Mouse (Mus musculus): ENCODE data around the gene Tmem80. TPM values are rescaled to one million over a fixed set of nuclear protein-coding genes. Genes with fewer than 3 reads are reported as not detected.

Tmem80 gene
- total RNA-seq, 2 experiments from 2014 or later, result 32.9 to 33.7 TPM

- no peak for DNase-seq (ENCODE audit: low spot score in 2 of 2)
- Histone ChIP-seq H3K4me3 (no peak overlapping the region), H3K27ac (no peak overlapping the region)
- no peak for TF ChIP-seq CTCF (conservative IDR thresholded peaks at IDR 0.05)
Measured at GRCm38 (mm10) chr7:141351061-141351460, 23.5 kb downstream of the Tmem80 start.

- no peak overlapping the region for H3K4me3 ChIP-seq
- no peak for DNase-seq (ENCODE audit: low spot score in 2 of 2)
- TF ChIP-seq CTCF (conservative IDR thresholded peaks at IDR 0.05), result no peak
- no peak overlapping the region; the same call in 1 of the 2 replicates for H3K27ac ChIP-seq
Measured at GRCm38 (mm10) chr7:141355051-141355450, 27.5 kb downstream of the Tmem80 start.

- H3K4me3 ChIP-seq, result no peak overlapping the region
- peak; percentile 20 to 37 for DNase-seq (ENCODE audit: low spot score in 2 of 2)
- H3K27ac ChIP-seq, result no peak overlapping the region; the same call in 1 of the 2 replicates
- TF ChIP-seq CTCF (conservative IDR thresholded peaks at IDR 0.05), result peak; percentile 76
Measured at GRCm38 (mm10) chr7:141355626-141356326, 28.2 kb downstream of the Tmem80 start.

DNA sequence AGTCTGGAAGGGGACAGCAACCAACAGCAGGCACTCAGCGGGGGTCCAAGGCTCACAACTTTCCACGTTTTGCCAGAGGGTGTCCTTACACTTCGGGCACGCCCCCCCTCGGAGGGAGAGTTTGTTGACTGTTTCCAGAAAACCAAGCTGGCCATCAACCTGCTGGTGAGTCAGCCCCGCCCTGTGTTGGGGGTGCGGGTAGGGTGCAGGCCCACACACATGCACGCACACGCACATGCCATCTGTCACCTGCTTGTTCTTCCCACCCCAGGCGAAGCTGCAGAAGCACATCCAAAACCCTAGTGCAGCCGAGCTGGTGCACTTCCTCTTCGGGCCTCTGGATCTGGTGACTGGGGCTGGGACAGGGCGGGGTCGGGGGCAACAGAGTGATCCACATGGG, 29.4 kb downstream of the Tmem80 start:
- Histone ChIP-seq H3K27ac (no peak overlapping the region), H3K4me3 (no peak overlapping the region)
- no peak for TF ChIP-seq CTCF (conservative IDR thresholded peaks at IDR 0.05)
- peak; percentile 33 to 37 for DNase-seq (ENCODE audit: low spot score in 2 of 2)

DNA sequence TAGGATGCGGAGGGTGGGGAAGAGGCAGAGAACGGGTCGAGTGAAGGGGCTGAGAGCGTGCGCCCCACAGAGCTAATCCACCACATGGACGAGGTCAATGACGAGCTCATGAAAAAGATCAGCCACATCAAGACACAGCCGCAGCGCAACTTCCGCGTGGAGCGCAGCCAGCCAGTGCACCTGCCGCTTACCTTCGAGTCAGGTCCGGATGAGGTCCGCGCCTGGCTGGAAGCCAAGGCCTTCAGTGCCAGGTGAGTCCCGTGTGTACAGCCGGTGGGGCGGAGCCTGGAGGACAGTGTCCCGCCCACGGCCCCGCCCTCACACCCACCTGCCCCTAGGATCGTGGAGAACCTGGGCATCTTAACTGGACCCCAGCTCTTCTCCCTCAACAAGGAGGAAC, 34.0 kb downstream of the Tmem80 start:
- DNase-seq (ENCODE audit: low spot score in 2 of 2), result no peak
- TF ChIP-seq CTCF (conservative IDR thresholded peaks at IDR 0.05), result no peak
- Histone ChIP-seq H3K27ac (no peak overlapping the region), H3K4me3 (no peak overlapping the region)

DNA sequence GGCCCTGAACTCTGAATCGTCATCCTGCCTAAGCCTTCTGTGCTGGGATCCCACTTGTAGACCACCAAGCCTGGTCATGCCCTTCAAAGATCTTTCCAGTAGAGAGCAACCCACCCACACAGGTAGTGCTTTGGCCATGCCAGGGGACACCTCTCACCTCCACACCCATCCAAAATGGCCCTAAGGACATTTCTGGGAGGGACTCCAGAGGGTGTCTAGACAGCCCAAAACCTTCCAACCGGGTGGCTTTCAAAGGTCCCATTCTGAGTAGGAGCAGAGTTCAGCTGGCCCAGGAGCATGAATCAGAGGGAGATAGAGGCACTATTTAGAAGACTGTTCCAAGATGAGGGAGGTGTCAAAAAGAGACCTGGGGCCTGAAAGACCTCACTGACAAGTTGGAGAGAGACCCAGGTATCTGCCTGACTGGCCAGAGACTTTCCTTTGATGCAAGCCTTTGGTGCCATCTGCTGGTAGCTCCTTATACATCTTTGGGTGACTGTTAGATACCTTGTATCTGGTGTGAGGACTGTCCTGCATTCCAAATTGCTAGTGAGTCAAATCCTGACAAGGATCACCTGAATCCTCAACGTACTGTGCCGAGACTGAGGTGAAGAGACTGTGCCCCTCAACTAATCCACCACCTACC, 35.7 kb downstream of the Tmem80 start:
- Histone ChIP-seq H3K4me3 (no peak overlapping the region), H3K27ac (peak overlapping the region; percentile 79)
- DNase-seq (ENCODE audit: low spot score in 2 of 2), result peak; percentile 72 to 83
- TF ChIP-seq CTCF (conservative IDR thresholded peaks at IDR 0.05), result peak; percentile 90

DNA sequence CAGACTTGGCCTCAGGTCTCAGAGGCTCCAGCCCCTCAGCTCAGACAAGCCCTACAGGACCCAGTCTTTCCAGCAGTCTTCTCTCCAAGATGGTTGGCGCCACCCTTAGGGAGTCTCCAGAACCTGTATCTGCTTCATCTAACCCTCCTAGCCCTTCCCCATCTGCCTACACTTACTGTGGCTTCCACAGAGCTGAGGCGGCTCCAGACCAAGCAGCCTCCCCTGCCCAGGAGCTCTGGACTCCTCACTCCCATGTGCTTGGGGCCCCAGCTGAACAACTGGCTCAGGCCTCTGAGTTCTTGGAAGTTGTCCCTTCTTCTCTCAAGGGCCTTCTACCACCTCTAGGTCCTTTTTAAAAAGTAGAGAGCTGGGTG, 36.2 kb downstream of the Tmem80 start:
- no peak for TF ChIP-seq CTCF (conservative IDR thresholded peaks at IDR 0.05)
- 0 out of 2 replicates have a peak overlapping the region, but pooled peaks have one; percentile 2 for H3K4me3 ChIP-seq
- DNase-seq (ENCODE audit: low spot score in 2 of 2), result no peak
- H3K27ac ChIP-seq, result peak overlapping the region; percentile 79

GRCm38 (mm10) chr7:141364349-141365048, 37.0 kb downstream of the Tmem80 start:
- TF ChIP-seq CTCF (conservative IDR thresholded peaks at IDR 0.05), result no peak
- Histone ChIP-seq H3K4me3 (peak overlapping the region; percentile 10), H3K27ac (peak overlapping the region; percentile 79)
- no peak for DNase-seq (ENCODE audit: low spot score in 2 of 2)

DNA sequence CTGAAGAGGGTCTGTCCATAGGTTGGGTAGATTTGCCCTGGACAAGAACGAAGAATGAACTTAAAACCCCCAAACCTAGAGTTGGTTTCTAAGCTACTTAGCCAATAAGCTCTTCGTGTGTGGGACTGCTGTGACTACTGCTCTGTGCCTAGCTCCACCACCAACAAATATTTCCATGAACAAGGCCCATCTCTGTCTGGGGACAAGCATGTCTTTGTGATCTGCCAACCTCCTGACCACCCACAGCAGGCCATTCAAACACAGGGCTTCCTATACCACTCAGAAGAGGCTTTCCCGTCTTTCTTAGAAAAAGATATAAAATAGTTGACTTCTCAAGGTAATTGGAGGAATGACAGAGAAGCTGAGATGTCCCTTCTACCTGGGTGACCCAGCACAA, 37.5 kb downstream of the Tmem80 start:
- peak overlapping the region; percentile 80 for H3K27ac ChIP-seq
- no peak for TF ChIP-seq CTCF (conservative IDR thresholded peaks at IDR 0.05)
- H3K4me3 ChIP-seq, result peak overlapping the region; percentile 10; the same call in 1 of the 2 replicates
- DNase-seq (ENCODE audit: low spot score in 2 of 2), result no peak

GRCm38 (mm10) chr7:141367358-141367757, 39.8 kb downstream of the Tmem80 start:
- H3K4me3 ChIP-seq, result no peak overlapping the region
- no peak overlapping the region for H3K27ac ChIP-seq
- no peak for TF ChIP-seq CTCF (conservative IDR thresholded peaks at IDR 0.05)
- DNase-seq (ENCODE audit: low spot score in 2 of 2), result no peak

DNA sequence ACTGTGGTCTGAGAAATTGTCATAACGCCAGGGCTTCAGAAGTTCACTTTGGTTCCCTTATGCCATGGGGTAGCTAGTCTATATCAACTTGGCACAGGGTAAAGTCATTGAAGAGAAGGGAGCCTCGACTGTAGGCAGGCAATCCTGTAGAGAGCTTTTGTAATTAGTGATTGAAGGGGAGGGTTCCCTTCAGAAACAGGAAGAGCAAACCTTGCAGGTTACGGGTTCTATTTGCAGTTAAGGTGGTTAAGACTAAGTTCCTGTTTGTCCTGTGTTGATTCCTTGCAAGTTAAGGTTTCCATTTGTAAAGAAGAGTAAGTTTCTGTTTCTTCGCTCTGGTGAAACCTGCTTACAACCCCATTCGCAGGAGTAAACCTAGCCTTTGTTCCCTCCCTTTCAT, 42.4 kb downstream of the Tmem80 start:
- no peak overlapping the region for H3K27ac ChIP-seq
- no peak overlapping the region for H3K4me3 ChIP-seq
- DNase-seq (ENCODE audit: low spot score in 2 of 2), result no peak
- TF ChIP-seq CTCF (conservative IDR thresholded peaks at IDR 0.05), result no peak

GRCm38 (mm10) chr7:141371942-141372595, 44.5 kb downstream of the Tmem80 start:
- no peak overlapping the region for H3K4me3 ChIP-seq
- H3K27ac ChIP-seq, result no peak overlapping the region
- TF ChIP-seq CTCF (conservative IDR thresholded peaks at IDR 0.05), result no peak
- DNase-seq (ENCODE audit: low spot score in 2 of 2), result no peak

DNA sequence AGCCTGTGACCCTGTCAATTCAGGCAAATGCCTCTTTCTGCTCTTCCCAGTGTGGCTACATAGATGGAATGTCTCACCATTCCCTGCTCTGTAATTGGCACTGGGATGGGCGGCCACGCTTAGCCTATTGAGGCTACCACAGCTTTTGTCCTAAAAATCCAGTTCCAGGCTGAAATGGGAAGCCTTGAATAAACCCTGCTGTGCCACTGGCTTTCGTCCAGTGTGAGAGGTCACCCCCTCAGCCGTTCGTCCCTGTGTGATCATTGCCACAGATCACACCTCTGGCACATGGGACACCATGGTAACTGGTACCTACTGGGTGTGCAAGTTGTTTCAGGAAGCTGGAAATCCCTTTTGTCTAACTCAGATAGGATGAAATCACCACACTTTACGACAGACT, 46.1 kb downstream of the Tmem80 start:
- Histone ChIP-seq H3K4me3 (no peak overlapping the region), H3K27ac (no peak overlapping the region)
- no peak for DNase-seq (ENCODE audit: low spot score in 2 of 2)
- no peak for TF ChIP-seq CTCF (conservative IDR thresholded peaks at IDR 0.05)

Data from layer of hippocampus, adult 2 months (tissue).